Mouse (Mus musculus): ENCODE measurements around the gene H2-K1.

Gene H2-K1

DNA sequence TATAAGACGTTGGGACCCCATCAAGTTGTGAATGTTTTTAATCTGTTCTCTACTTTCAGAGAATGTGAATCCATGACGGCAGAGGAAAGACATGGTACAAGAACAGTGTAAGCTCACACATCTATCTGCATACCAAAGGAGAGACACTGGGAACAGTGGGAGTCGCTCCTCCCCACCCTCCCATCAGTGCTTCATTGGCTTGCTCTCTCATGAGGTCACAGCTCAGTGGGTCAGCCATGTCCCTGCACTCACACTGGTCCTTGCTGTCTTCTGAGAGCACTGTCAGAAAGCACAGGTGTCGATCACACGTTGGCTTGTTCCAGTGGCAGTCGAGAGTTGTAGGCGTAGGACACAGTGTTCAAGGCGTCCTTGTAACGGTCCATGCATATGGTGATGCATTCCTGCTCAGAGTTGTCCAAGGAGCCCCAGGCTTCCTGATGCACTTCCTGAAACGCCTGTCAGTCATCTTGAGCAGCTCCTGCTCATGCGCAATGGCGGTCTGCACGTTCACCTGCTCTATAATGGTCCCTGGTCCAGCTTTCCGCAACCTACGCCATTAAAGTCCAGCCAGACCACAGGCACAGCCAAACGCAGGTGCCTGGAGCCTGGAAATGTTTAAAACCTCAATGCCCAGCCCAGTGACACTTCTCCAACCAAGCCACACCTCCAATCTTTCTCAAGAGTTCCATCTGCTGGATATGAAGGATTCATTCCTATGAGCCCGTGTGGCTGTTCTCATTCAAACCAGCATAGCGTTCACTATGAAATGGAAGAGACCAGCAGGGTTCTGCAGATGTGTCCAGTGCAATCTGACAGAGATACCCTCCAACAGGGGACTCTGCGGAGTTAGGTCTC lies 19.7 kb downstream of the H2-K1 start:
- no peak for DNase-seq (ENCODE audit: low read depth, low spot score)
- no peaks in the 10 kb centered on the region; the same call in 1 of the 2 replicates for H3K36me3 ChIP-seq (ENCODE audit: control insufficient read depth, insufficient read depth, low read length, poor library complexity, severe bottlenecking)
- H3K27me3 ChIP-seq (ENCODE audit: control insufficient read depth, insufficient read depth, low read length, poor library complexity, severe bottlenecking): no peaks in the 10 kb centered on the region; the same call in 1 of the 2 replicates

DNA sequence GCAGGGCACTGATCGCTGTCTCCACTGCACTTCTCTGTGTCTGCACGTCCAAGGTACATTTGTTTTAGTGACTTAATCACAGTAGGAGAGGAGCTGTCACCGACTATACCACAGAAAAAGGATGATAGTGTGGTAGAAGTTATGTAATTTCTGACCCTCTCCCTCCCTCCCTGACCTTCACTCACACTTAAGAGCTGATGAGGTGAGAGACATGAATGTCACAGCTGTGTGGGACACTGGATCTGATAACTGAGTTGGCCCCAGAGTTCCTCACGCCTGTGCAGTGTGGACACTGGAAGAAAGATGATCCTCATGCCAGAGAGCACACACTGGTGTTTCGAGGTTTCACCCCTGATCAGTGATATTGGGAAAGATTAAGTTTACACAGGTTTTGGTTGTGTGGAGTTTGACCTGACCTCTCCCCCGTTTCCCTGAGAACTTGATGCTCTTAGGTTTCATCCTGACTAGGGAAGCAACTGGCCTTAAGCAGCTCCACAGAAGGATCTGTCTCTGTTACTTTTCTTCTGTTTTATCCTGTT lies 20.6 kb downstream of the H2-K1 start:
- DNase-seq (ENCODE audit: low read depth, low spot score): no peak
- H3K36me3 ChIP-seq (ENCODE audit: control insufficient read depth, insufficient read depth, low read length, poor library complexity, severe bottlenecking): peaks cover 2% of the 10 kb centered on the region; the same call in 1 of the 2 replicates
- no peaks in the 10 kb centered on the region for H3K27me3 ChIP-seq (ENCODE audit: control insufficient read depth, insufficient read depth, low read length, poor library complexity, severe bottlenecking)

DNA sequence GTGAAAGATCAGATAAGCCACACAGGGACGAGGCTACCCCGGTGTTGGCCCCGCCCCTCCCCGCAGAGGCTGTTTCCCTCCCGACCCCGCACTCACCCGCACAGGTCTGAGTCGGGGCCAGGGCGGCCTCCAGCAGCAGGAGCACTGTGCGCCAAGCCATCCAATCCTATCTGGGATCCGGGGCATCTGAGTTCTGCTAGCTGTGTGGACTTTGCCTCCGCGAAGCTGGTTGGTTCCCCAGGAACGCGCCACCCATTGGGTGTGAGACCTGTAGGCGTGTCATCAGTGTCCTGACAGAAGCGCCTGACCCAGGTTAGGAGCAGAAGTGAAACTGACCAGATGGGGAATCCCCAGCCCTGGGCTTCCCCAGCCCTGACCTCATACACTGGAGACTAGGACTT lies 21.5 kb downstream of the H2-K1 start:
- H3K27me3 ChIP-seq (ENCODE audit: control insufficient read depth, insufficient read depth, low read length, poor library complexity, severe bottlenecking): no peaks in the 10 kb centered on the region
- peak; percentile 98 for DNase-seq (ENCODE audit: low read depth, low spot score)
- peaks cover 5% of the 10 kb centered on the region; the same call in 1 of the 2 replicates for H3K36me3 ChIP-seq (ENCODE audit: control insufficient read depth, insufficient read depth, low read length, poor library complexity, severe bottlenecking)

DNA sequence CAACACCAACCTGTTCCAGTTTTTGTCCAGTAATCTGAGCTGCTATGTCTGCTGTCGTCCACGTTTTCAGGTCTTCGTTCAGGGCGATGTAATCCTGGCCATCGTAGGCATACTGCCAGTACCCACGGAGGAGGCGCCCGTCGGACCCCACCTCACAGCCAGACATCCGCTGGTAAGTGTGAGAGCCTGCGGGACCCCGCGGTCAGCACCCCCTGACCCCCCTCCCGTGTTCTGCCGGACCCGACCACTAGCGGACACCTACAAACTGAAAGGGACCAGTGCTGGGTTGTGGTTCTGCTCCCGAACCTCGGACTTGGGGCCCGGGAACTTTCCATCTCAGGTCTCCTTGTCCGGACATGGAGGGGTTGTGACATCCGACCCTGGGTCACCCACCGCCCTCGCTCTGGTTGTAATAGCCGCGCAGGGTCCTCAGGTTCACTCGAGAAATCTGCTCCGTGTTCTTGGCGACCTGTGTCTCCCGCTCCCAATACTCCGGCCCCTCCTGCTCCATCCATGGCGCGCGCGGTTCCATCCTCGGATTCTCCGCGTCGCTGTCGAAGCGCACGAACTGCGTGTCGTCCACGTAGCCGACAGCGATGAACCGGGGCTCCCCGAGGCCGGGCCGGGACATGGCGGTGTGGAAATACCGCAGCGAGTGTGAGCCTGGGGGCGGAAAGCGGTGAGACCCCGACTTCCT lies 22.1 kb downstream of the H2-K1 start:
- DNase-seq (ENCODE audit: low read depth, low spot score): no peak
- H3K36me3 ChIP-seq (ENCODE audit: control insufficient read depth, insufficient read depth, low read length, poor library complexity, severe bottlenecking): peaks cover 5% of the 10 kb centered on the region; the same call in 1 of the 2 replicates
- H3K27me3 ChIP-seq (ENCODE audit: control insufficient read depth, insufficient read depth, low read length, poor library complexity, severe bottlenecking): no peaks in the 10 kb centered on the region

DNA sequence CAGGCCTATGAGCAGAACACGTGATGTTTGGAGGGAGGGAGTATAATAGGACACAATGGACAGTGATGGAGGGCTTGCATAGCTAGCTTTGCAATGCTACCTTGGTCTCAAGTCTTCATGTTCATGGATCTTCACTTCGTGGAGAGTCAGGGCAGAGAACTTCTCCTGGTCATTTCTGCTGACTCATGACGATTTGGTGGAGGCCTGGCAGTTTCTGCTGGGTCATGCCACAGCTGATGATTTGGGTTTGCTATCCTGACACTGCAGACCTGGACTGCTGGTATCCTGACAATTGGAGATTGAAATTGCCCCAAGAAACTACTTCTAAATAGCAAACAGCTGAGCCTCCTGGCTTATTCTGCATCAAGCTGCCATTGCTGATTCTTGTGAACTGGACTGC lies 26.6 kb downstream of the H2-K1 start:
- DNase-seq (ENCODE audit: low read depth, low spot score): no peak
- Histone ChIP-seq H3K36me3 (ENCODE audit: control insufficient read depth, insufficient read depth, low read length, poor library complexity, severe bottlenecking) (peaks cover 5% of the 10 kb centered on the region; the same call in 1 of the 2 replicates), H3K27me3 (ENCODE audit: control insufficient read depth, insufficient read depth, low read length, poor library complexity, severe bottlenecking) (no peaks in the 10 kb centered on the region)

DNA sequence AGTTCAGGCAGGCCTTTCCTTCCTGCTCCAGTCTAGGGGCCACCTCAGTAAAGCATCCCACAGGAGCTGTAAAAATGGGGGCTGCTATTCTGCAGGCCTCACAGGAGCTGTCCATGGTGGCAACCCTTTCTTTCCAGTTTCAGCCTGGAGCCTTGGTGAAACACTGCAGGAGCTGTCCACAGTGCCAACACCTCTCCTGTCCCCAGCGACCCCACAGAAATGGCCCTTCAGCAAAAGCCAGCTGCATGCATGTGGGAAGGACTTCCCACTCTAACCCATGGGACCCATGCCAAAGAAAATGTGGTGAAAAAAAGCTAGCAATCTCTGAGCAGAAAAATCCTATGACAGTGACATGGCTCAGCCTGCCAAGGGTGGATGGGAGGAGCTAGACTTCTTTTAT lies 27.5 kb downstream of the H2-K1 start:
- no peak for DNase-seq (ENCODE audit: low read depth, low spot score)
- Histone ChIP-seq H3K36me3 (ENCODE audit: control insufficient read depth, insufficient read depth, low read length, poor library complexity, severe bottlenecking) (peaks cover 5% of the 10 kb centered on the region; the same call in 1 of the 2 replicates), H3K27me3 (ENCODE audit: control insufficient read depth, insufficient read depth, low read length, poor library complexity, severe bottlenecking) (no peaks in the 10 kb centered on the region)

DNA sequence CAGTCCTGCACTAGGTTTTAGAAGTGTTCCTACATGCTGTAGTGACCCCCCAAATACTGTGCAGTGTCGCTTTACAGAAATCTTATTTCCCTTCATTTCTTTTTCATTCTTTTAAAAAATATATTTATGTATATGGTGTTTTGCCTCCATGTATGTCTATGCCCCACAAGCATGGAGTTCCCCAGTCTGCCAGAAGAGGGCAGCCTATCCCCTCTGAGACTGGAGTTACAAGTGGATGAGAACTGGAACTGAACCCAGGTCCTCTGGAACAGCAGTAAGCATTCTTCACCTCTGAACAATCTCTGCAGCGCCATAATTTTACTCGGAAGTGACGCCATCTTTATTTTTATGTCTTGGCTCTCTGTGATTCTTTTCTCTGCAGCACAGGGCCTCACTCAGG lies 30.8 kb downstream of the H2-K1 start:
- Histone ChIP-seq H3K36me3 (ENCODE audit: control insufficient read depth, insufficient read depth, low read length, poor library complexity, severe bottlenecking) (peaks cover 2% of the 10 kb centered on the region; the same call in 1 of the 2 replicates), H3K27me3 (ENCODE audit: control insufficient read depth, insufficient read depth, low read length, poor library complexity, severe bottlenecking) (no peaks in the 10 kb centered on the region)
- DNase-seq (ENCODE audit: low read depth, low spot score): peak; percentile 57

DNA sequence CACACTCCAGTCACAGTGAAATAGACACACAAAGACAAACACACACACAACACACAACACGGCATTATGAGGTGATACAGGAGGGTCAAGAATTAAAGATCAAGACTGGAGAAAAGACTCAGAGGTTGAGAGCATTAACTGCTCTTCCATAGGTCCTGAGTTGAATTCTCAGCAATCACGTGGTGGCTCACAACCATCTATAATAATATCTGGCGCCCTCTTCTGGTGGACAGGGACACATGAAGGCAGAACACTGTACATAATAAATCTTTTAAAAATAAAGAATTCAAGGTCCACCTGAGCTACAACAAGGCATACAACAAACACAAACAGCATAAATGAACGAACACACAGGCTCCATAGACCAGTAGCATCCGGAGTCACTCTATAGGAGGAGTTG lies 31.2 kb downstream of the H2-K1 start:
- H3K36me3 ChIP-seq (ENCODE audit: control insufficient read depth, insufficient read depth, low read length, poor library complexity, severe bottlenecking): no peaks in the 10 kb centered on the region; the same call in 1 of the 2 replicates
- no peaks in the 10 kb centered on the region for H3K27me3 ChIP-seq (ENCODE audit: control insufficient read depth, insufficient read depth, low read length, poor library complexity, severe bottlenecking)
- peak; percentile 88 for DNase-seq (ENCODE audit: low read depth, low spot score)

DNA sequence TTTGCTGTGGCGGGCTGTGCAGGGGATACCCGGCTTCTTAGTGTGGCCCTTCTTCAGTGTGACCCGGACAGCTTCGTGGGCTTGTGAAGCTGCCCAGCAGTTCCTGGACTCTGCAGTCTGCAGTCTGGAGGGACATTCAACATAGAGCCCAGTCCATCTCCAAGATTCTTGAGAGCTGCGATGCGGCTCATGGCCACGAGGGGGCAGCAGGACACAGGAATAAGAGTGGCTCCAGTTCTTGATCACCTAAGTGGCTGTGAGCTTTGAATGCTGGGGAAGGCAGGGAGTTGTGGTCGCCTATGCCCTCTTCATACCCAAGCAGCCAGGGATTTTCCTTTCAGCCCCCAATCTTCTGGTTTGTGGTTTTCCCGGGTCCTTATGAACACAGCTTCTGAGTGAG lies 31.7 kb downstream of the H2-K1 start:
- no peaks in the 10 kb centered on the region for H3K27me3 ChIP-seq (ENCODE audit: control insufficient read depth, insufficient read depth, low read length, poor library complexity, severe bottlenecking)
- no peaks in the 10 kb centered on the region for H3K36me3 ChIP-seq (ENCODE audit: control insufficient read depth, insufficient read depth, low read length, poor library complexity, severe bottlenecking)
- peak; percentile 92 for DNase-seq (ENCODE audit: low read depth, low spot score)

DNA sequence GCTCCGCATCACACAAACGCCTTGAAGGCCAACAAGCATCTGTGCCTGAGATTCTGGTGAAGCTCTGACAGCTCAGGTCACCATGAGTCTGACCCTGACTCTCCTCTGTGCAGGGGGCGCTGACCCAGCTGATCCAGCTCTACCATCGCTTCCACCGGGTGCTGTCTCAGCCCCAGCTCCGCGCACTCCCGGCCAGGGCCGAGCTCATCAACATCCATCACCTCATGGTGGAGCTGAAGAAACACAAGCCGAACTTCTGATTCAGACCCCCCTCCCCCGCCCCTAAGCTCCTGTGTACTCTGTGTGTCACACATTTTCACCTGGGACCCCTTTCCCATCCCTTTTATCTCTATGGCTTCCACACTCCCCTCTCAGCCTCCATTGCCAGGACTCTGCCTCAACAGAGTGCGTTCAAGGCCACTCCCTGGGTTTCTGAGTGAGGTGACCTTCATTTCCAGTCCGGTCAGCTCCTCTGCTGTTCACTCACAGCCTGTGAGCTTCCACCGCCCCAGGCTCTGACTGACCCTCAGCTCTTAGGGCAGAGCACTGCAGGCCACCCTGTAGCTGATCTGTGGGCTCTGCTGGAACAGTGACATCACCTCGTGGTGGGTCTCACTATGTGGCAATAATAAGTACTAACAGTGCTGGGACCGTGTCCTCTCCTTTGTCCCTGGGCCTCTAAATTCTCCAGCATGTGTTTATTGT lies 34.1 kb downstream of the H2-K1 start:
- DNase-seq (ENCODE audit: low read depth, low spot score): no peak
- Histone ChIP-seq H3K27me3 (ENCODE audit: control insufficient read depth, insufficient read depth, low read length, poor library complexity, severe bottlenecking) (no peaks in the 10 kb centered on the region), H3K36me3 (ENCODE audit: control insufficient read depth, insufficient read depth, low read length, poor library complexity, severe bottlenecking) (peaks cover 2% of the 10 kb centered on the region)

DNA sequence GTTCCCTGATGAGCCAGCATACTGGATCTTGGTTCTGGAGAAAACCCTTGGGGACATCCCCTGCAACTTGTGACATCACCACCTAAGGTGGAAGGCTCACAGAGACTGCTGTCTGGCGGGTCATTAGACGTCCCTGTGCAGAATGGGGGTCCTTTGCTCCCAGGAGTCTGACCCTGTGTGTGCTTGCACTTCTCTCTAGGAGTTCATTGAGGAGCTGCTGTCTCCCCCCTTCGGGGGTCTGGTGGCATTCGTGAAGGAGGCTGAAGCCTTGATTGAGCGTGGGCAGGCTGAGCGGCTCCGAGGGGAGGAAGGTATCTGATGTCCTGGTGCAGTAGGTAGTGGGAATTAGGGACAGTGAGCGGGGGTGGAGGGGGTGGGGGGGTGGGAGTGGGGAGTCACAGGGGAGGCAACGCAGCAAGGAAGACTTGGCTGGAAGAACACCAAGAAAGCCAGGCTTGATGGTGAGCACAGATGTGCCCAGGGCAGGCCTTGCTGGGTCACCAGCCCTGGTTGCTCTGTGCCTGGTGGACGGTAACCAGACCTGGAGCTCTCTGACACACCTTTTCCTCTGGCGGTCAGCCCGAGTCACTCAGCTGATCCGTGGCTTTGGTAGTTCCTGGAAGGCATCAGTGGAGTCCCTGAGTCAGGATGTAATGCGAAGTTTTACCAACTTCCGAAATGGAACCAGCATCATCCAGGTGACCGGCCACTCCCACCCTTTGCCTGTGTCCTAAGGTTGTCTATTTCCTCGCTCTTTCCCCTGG lies 34.9 kb downstream of the H2-K1 start:
- no peak for DNase-seq (ENCODE audit: low read depth, low spot score)
- no peaks in the 10 kb centered on the region for H3K27me3 ChIP-seq (ENCODE audit: control insufficient read depth, insufficient read depth, low read length, poor library complexity, severe bottlenecking)
- H3K36me3 ChIP-seq (ENCODE audit: control insufficient read depth, insufficient read depth, low read length, poor library complexity, severe bottlenecking): peaks cover 4% of the 10 kb centered on the region

DNA sequence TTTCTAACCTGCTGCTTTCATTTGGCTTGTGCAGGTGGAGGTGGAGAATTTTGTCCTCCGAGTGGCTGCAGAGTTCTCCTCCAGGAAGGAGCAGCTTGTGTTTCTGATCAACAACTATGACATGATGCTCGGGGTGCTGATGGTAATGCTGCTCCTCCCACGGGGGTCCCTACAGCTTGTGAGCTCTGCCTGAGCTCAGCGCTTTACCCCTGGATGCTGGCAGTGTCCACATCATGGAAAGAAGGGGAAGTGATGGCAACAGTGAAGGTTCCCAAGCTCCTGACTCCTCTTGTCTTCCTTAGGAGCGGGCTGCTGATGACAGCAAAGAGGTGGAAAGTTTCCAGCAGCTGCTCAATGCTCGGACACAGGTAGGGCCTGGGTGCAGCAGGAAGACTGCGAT lies 37.3 kb downstream of the H2-K1 start:
- H3K27me3 ChIP-seq (ENCODE audit: control insufficient read depth, insufficient read depth, low read length, poor library complexity, severe bottlenecking): no peaks in the 10 kb centered on the region
- H3K36me3 ChIP-seq (ENCODE audit: control insufficient read depth, insufficient read depth, low read length, poor library complexity, severe bottlenecking): peaks cover 13% of the 10 kb centered on the region
- DNase-seq (ENCODE audit: low read depth, low spot score): no peak

DNA sequence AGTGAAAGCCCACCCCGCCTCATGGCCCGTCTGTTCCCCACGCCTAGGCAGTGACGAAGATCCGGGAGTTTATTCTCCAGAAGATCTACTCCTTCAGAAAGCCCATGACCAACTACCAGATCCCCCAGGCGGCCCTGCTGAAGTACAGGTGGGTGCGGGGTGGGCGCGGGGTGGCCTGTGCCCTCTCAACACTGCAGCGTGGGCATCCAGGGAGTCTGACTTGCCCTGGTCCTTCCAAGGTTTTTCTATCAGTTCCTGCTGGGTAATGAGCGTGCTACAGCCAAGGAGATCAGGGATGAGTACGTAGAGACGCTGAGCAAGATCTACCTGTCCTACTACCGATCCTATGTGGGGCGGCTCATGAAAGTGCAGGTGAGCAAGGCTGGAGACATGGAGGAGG lies 40.2 kb downstream of the H2-K1 start:
- Histone ChIP-seq H3K36me3 (ENCODE audit: control insufficient read depth, insufficient read depth, low read length, poor library complexity, severe bottlenecking) (peaks cover 14% of the 10 kb centered on the region), H3K27me3 (ENCODE audit: control insufficient read depth, insufficient read depth, low read length, poor library complexity, severe bottlenecking) (no peaks in the 10 kb centered on the region)
- DNase-seq (ENCODE audit: low read depth, low spot score): no peak

DNA sequence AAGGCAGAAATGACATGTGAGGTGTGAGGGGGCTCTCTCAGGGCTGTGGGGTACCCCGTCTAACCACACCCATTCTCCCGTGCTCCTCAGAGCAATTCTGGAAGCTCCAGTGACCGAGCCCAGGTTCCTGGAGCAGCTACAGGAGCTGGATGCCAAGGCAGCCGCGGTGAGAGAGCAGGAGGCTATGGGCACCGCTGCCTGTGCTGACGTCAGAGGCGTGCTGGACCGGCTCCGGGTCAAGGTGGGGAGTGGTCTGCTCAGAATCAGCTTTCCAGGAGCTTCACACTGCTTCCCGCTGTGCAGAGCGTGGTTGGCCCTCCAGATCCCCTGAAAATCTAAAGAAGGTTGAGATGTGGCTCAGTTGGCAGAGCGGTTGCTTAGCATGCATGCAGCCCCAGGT lies 41.0 kb downstream of the H2-K1 start:
- DNase-seq (ENCODE audit: low read depth, low spot score): no peak
- H3K36me3 ChIP-seq (ENCODE audit: control insufficient read depth, insufficient read depth, low read length, poor library complexity, severe bottlenecking): peaks cover 14% of the 10 kb centered on the region
- H3K27me3 ChIP-seq (ENCODE audit: control insufficient read depth, insufficient read depth, low read length, poor library complexity, severe bottlenecking): no peaks in the 10 kb centered on the region

Data from splenic B cell, adult 2 months (primary cell).